Comparison of ENCODE assay signal across 15 mouse cellular contexts in the genomic region with DNA sequence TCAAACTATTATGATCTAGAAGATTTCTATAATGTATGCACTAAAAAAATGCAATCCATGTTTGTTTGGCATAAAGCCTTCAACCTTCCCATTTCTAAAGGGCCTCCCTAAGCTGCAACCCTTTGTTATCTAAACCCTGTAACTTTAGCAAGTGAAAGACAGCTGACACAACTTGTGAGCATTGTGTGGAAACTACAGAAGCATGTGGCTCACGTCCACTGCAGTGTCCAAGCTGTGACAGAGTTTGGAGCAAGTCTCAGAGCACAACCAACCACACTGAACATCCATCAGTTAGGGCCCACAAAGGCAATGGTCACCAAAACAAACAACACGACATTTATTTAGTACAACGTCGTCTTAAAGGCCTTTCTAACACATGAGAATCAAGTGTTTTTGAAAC.
"Had no signal": no experiment of that assay in that cellular context is flagged by ENCODE, and none has a peak within 500 bp of the region (broad histone marks: within the 10 kb centered on the region; RNA-seq: fewer than 3 reads in every experiment).

No protein-coding gene starts in this region.

- H3K27ac ChIP-seq: neural tube, embryonic 15.5 days; stomach, embryonic 15.5 days; stomach, postnatal 0 days had no signal

- H3K4me3 ChIP-seq: neural tube, embryonic 15.5 days; stomach, embryonic 15.5 days had no signal

- DNase-seq: retina, postnatal 1 day; right cerebral cortex, adult 18-20 months; right cerebral cortex, postnatal 14 days; right cerebral cortex, postnatal 25 days; right cerebral cortex, postnatal 4 days; spleen, adult 18-20 months; thymus, adult 18-20 months; thymus, adult 2 months; thymus, postnatal 14 days; thymus, postnatal 25 days; thymus, postnatal 36 days; thymus, postnatal 4 days had no signal

- H3K4me1 ChIP-seq: neural tube, embryonic 15.5 days; stomach, embryonic 15.5 days had no signal

- H3K4me2 ChIP-seq: neural tube, embryonic 15.5 days; stomach, embryonic 15.5 days had no signal

- H3K9me3 ChIP-seq: neural tube, embryonic 15.5 days; stomach, embryonic 15.5 days had no signal

- H3K9ac ChIP-seq: neural tube, embryonic 15.5 days; stomach, embryonic 15.5 days had no signal

- H3K27me3 ChIP-seq: neural tube, embryonic 15.5 days; stomach, embryonic 15.5 days had no signal
